Mouse (Mus musculus): ENCODE results near the gene Crat. TPM values are rescaled to one million over a fixed set of nuclear protein-coding genes. Genes with fewer than 3 reads are reported as not detected.

The Crat gene
- polyA plus RNA-seq, 1 experiment from 2014 or later = 23.0 TPM

- Histone ChIP-seq H3K4me1 (peaks cover 39% of the 10 kb centered on the region), H3K4me3 (replicated peaks) (no peak overlapping the region)
These were observed 1.5 kb downstream of the Crat start for GRCm38 (mm10) chr2:30414101-30414500.

GRCm38 (mm10) chr2:30413038-30413973 lies 2.3 kb downstream of the Crat start:
- no peak overlapping the region for H3K4me2 ChIP-seq
- 0 out of 2 replicates have a peak overlapping the region, but pooled peaks have one; percentile 29 for H3K9ac ChIP-seq
- no peak for ATAC-seq (ENCODE audit: low FRiP score)
- H3K27ac ChIP-seq = no peak overlapping the region
- H3K36me3 ChIP-seq (replicated peaks) = peaks cover 21% of the 10 kb centered on the region
- 79% methylated on average over 16 of the region's 16 CpGs for WGBS
- no peak overlapping the region for H3K4me3 ChIP-seq (replicated peaks)
- H3K4me1 ChIP-seq = peaks cover 31% of the 10 kb centered on the region
- no peaks in the 10 kb centered on the region for H3K27me3 ChIP-seq
- no peaks in the 10 kb centered on the region for H3K9me3 ChIP-seq

More at GRCm38 (mm10) chr2:30414101-30414500, 1.5 kb downstream of the Crat start:
- H3K36me3 ChIP-seq (replicated peaks) = peaks cover 13% of the 10 kb centered on the region
- H3K9me3 ChIP-seq = no peaks in the 10 kb centered on the region
- no peak overlapping the region for H3K27ac ChIP-seq
- ATAC-seq (ENCODE audit: low FRiP score) = no peak
- no peak overlapping the region for H3K4me2 ChIP-seq
- WGBS = 94% methylated on average over 4 of the region's 4 CpGs
- H3K9ac ChIP-seq = no peak overlapping the region; the same call in 1 of the 2 replicates
- H3K27me3 ChIP-seq = no peaks in the 10 kb centered on the region

- Histone ChIP-seq H3K4me2 (no peak overlapping the region), H3K9ac (no peak overlapping the region), H3K4me1 (peaks cover 12% of the 10 kb centered on the region), H3K36me3 (replicated peaks) (peaks cover 58% of the 10 kb centered on the region), H3K27ac (no peak overlapping the region), H3K27me3 (no peaks in the 10 kb centered on the region), H3K4me3 (replicated peaks) (no peak overlapping the region), H3K9me3 (no peaks in the 10 kb centered on the region)
- no peak for ATAC-seq (ENCODE audit: low FRiP score)
- 92% methylated on average over 4 of the region's 5 CpGs for WGBS
These were observed 6.0 kb downstream of the Crat start for GRCm38 (mm10) chr2:30409454-30410176.

- no peak for ATAC-seq (ENCODE audit: low FRiP score)
- Histone ChIP-seq H3K27me3 (no peaks in the 10 kb centered on the region), H3K27ac (no peak overlapping the region), H3K36me3 (replicated peaks) (peaks cover 67% of the 10 kb centered on the region), H3K4me2 (no peak overlapping the region), H3K4me1 (peaks cover 2% of the 10 kb centered on the region), H3K4me3 (replicated peaks) (no peak overlapping the region), H3K9me3 (no peaks in the 10 kb centered on the region), H3K9ac (no peak overlapping the region)
- 91% methylated on average over 8 of the region's 8 CpGs for WGBS
These were observed 7.0 kb downstream of the Crat start for GRCm38 (mm10) chr2:30408452-30409100.

GRCm38 (mm10) chr2:30407778-30408177 lies 7.8 kb downstream of the Crat start:
- no peaks in the 10 kb centered on the region for H3K9me3 ChIP-seq
- no peak overlapping the region for H3K4me2 ChIP-seq
- no peak overlapping the region for H3K9ac ChIP-seq
- H3K4me1 ChIP-seq = no peaks in the 10 kb centered on the region
- H3K27me3 ChIP-seq = no peaks in the 10 kb centered on the region
- no peak for ATAC-seq (ENCODE audit: low FRiP score)
- WGBS = 93% methylated on average over 10 of the region's 10 CpGs
- H3K4me3 ChIP-seq (replicated peaks) = no peak overlapping the region
- no peak overlapping the region for H3K27ac ChIP-seq
- H3K36me3 ChIP-seq (replicated peaks) = peaks cover 74% of the 10 kb centered on the region

GRCm38 (mm10) chr2:30407221-30407620 lies 8.4 kb downstream of the Crat start:
- ATAC-seq (ENCODE audit: low FRiP score) = no peak
- no peaks in the 10 kb centered on the region for H3K27me3 ChIP-seq
- H3K4me1 ChIP-seq = no peaks in the 10 kb centered on the region
- WGBS = 91% methylated on average over 2 of the region's 2 CpGs
- H3K27ac ChIP-seq = no peak overlapping the region
- H3K9me3 ChIP-seq = no peaks in the 10 kb centered on the region
- peaks cover 80% of the 10 kb centered on the region for H3K36me3 ChIP-seq (replicated peaks)
- H3K4me3 ChIP-seq (replicated peaks) = no peak overlapping the region
- no peak overlapping the region for H3K4me2 ChIP-seq
- H3K9ac ChIP-seq = no peak overlapping the region

- Histone ChIP-seq H3K4me1 (peaks cover 24% of the 10 kb centered on the region), H3K9ac (no peak overlapping the region), H3K9me3 (no peaks in the 10 kb centered on the region), H3K27me3 (no peaks in the 10 kb centered on the region), H3K4me3 (replicated peaks) (no peak overlapping the region), H3K27ac (no peak overlapping the region), H3K36me3 (replicated peaks) (peaks cover 80% of the 10 kb centered on the region), H3K4me2 (no peak overlapping the region)
- 92% methylated on average over 1 of the region's 1 CpGs for WGBS
- ATAC-seq (ENCODE audit: low FRiP score) = no peak
These were observed 11.7 kb downstream of the Crat start for GRCm38 (mm10) chr2:30403870-30404269.

GRCm38 (mm10) chr2:30402843-30403242 lies 12.8 kb downstream of the Crat start:
- Histone ChIP-seq H3K4me2 (no peak overlapping the region), H3K4me3 (replicated peaks) (no peak overlapping the region), H3K9ac (no peak overlapping the region), H3K36me3 (replicated peaks) (peaks cover 80% of the 10 kb centered on the region), H3K9me3 (no peaks in the 10 kb centered on the region), H3K27ac (no peak overlapping the region), H3K27me3 (no peaks in the 10 kb centered on the region), H3K4me1 (peaks cover 34% of the 10 kb centered on the region)
- no peak for ATAC-seq (ENCODE audit: low FRiP score)
- WGBS = 68% methylated on average over 2 of the region's 2 CpGs

GRCm38 (mm10) chr2:30402351-30402826 lies 13.2 kb downstream of the Crat start:
- H3K27me3 ChIP-seq = no peaks in the 10 kb centered on the region
- WGBS = 91% methylated on average over 9 of the region's 9 CpGs
- H3K9me3 ChIP-seq = no peaks in the 10 kb centered on the region
- H3K4me2 ChIP-seq = no peak overlapping the region
- H3K9ac ChIP-seq = no peak overlapping the region
- peaks cover 80% of the 10 kb centered on the region for H3K36me3 ChIP-seq (replicated peaks)
- H3K27ac ChIP-seq = no peak overlapping the region
- no peak for ATAC-seq (ENCODE audit: low FRiP score)
- peaks cover 36% of the 10 kb centered on the region for H3K4me1 ChIP-seq
- H3K4me3 ChIP-seq (replicated peaks) = no peak overlapping the region

- H3K36me3 ChIP-seq (replicated peaks) = peaks cover 80% of the 10 kb centered on the region
- no peak for ATAC-seq (ENCODE audit: low FRiP score)
- no peak overlapping the region for H3K4me2 ChIP-seq
- no peak overlapping the region for H3K9ac ChIP-seq
- no peaks in the 10 kb centered on the region for H3K27me3 ChIP-seq
- H3K4me3 ChIP-seq (replicated peaks) = no peak overlapping the region
- WGBS = 64% methylated on average over 1 of the region's 1 CpGs
- H3K4me1 ChIP-seq = peaks cover 36% of the 10 kb centered on the region
- no peaks in the 10 kb centered on the region for H3K9me3 ChIP-seq
- H3K27ac ChIP-seq = no peak overlapping the region
These were observed 14.0 kb downstream of the Crat start for GRCm38 (mm10) chr2:30401581-30401980.

GRCm38 (mm10) chr2:30399191-30400171 lies 16.1 kb downstream of the Crat start:
- peaks cover 71% of the 10 kb centered on the region for H3K36me3 ChIP-seq (replicated peaks)
- H3K4me3 ChIP-seq (replicated peaks) = no peak overlapping the region
- H3K4me2 ChIP-seq = peak overlapping the region; percentile 19; the same call in 1 of the 2 replicates
- WGBS = 22% methylated on average over 20 of the region's 20 CpGs
- H3K4me1 ChIP-seq = peaks cover 36% of the 10 kb centered on the region
- H3K9ac ChIP-seq = peak overlapping the region; percentile 48
- H3K27ac ChIP-seq = peak overlapping the region; percentile 97
- no peaks in the 10 kb centered on the region for H3K27me3 ChIP-seq
- peak; percentile 70 for ATAC-seq (ENCODE audit: low FRiP score)
- no peaks in the 10 kb centered on the region for H3K9me3 ChIP-seq
